Mouse (Mus musculus) ES-Bruce4 (cell line): Measurements from ENCODE around the gene Nlgn3. TPM values are rescaled to one million over a fixed set of nuclear protein-coding genes. Genes with fewer than 3 reads are reported as not detected.

Source experiments
- H3K27ac ChIP-seq: 2 replicates; pipeline ENCODE4 v1.5.1; 2012; ENCODE audit warnings: low read length, inconsistent platforms; ENCODE audit not compliant: insufficient read depth
- H3K27me3 ChIP-seq: 2 replicates; pipeline ENCODE4 v1.6.1; 2012; ENCODE audit warnings: mild to moderate bottlenecking, low read length, inconsistent platforms; ENCODE audit not compliant: control insufficient read depth, poor library complexity, insufficient read depth, severe bottlenecking
- H3K36me3 ChIP-seq: 2 replicates; pipeline ENCODE4 v1.6.1; 2012; ENCODE audit warnings: inconsistent platforms, mild to moderate bottlenecking, low read length, moderate library complexity; ENCODE audit not compliant: control insufficient read depth, poor library complexity, insufficient read depth, severe bottlenecking
- H3K4me1 ChIP-seq: one replicate; pipeline ENCODE4 v1.8.1; 2011; ENCODE audit warnings: low read length; ENCODE audit not compliant: control insufficient read depth, insufficient read depth
- H3K4me3 ChIP-seq: 2 replicates; pipeline ENCODE4 v1.5.1; 2011; ENCODE audit warnings: low read depth, mild to moderate bottlenecking, low read length
- H3K9ac ChIP-seq: 2 replicates; pipeline ENCODE4 v1.6.1; 2012; ENCODE audit warnings: low read depth, mild to moderate bottlenecking, inconsistent platforms; ENCODE audit not compliant: poor library complexity, severe bottlenecking
- H3K9me3 ChIP-seq: replicated peaks from 2 replicates; pipeline ENCODE4 v1.6.1; 2012; ENCODE audit warnings: mild to moderate bottlenecking, low read length, inconsistent platforms; ENCODE audit not compliant: control insufficient read depth, poor library complexity, insufficient read depth, severe bottlenecking
- CTCF ChIP-seq: IDR thresholded peaks from one replicate; pipeline ENCODE4 v1.8.1; 2011; ENCODE audit warnings: low read depth, low read length
- EP300 ChIP-seq: IDR thresholded peaks from 2 replicates; pipeline ENCODE4 v1.6.1; 2011; ENCODE audit warnings: low read depth, low read length; ENCODE audit not compliant: insufficient read depth
- POLR2A ChIP-seq: IDR thresholded peaks from one replicate; pipeline ENCODE4 v1.8.1; 2011; ENCODE audit warnings: low read length; ENCODE audit not compliant: insufficient read depth
- polyA plus RNA-seq: library from polyadenylated mRNA; stranded (reverse); fragments of >200 nt; gene quantifications from 2 replicates; pipeline ENCODE4 v1.2.4, GENCODE M21; 2011; ENCODE audit warnings: low read depth; ENCODE audit not compliant: missing spikeins, insufficient read depth, insufficient read length

The Nlgn3 gene
- polyA plus RNA-seq, 1 experiment = 0.58 TPM

DNA sequence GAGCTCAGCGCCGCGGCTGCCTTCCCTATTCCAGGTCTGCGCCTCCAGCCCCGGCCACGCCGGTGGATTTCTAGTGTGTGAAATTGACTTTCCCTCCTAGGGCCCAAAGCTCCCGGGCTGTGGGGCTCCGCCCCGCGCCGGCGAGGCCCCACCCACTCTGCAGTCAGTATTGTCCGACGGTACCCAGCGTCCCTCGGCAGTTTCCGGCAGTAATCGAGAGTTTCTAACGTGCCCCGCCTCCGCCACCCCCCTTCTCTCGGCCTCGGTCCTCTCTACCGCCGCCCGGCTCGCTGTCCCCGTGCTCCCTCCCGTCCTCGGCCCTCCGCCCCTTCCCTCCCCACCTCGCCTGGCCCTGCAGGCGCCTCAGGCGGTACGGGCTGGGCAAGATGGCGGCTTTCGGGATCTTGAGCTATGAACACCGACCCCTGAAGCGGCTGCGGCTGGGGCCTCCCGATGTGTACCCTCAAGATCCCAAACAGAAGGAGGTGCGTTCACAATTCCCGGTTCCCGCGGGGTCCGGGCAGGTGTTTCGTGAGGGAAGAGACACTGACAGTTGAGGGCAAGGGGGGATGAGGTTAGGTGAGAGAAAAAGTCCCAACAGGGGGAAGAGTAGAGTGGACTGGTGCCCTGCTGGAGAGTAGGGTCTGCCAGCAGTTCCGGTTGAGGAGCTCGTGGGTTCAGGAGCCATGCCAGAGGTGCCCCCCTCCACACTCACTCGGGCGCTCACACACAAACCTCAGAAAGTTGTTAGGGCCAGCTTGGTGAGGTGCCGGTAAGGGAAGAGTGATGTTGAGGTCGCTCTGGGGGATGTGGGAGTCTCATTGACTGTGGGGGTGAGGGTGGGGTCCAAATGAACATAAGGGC is 24.9 kb upstream of the Nlgn3 start, which contains the start of gene Med12:
Gene Med12 (plus strand): TSS at position 156 of the 864 bp plus-strand sequence.
- TF ChIP-seq CTCF = no peak
- TF ChIP-seq EP300 = no peak
- no peak for TF ChIP-seq POLR2A
- H3K9me3 ChIP-seq = no peaks in the 10 kb centered on the region
- peak within 1 kb of the TSS; percentile 69 for H3K4me3 ChIP-seq
- H3K36me3 ChIP-seq = peaks cover 10% of the 10 kb centered on the region
- H3K27me3 ChIP-seq = no peaks in the 10 kb centered on the region
- peak within 1 kb of the TSS; percentile 76 for H3K9ac ChIP-seq
- peak within 1 kb of the TSS; percentile 76 for H3K27ac ChIP-seq
- H3K4me1 ChIP-seq = no peaks in the 10 kb centered on the region

DNA sequence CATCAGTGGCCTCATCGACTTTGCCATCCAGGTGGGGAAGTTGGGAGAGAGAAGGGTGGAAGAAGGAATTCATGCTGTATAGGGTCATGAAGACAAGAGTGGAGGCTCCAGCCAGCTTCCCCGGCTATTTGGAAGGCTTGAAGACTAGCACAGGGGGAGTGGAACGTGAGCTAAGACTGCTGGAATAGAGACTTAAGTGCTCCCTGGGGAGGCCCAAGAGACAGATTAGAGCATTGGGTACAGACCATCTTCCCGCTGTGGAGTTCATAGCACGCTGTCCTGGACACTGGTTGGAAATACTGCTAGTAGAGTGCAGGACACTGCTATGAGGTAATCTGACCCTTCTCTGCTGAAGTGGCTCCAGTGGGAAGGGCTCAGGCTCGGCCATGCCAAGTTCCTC is 16.2 kb upstream of the Nlgn3 start:
- Histone ChIP-seq H3K9me3 (no peaks in the 10 kb centered on the region), H3K36me3 (peaks cover 14% of the 10 kb centered on the region), H3K27me3 (no peaks in the 10 kb centered on the region), H3K27ac (no peak overlapping the region), H3K4me1 (no peaks in the 10 kb centered on the region), H3K9ac (no peak overlapping the region), H3K4me3 (no peak overlapping the region)
- TF ChIP-seq EP300 = no peak
- no peak for TF ChIP-seq POLR2A
- TF ChIP-seq CTCF = no peak

DNA sequence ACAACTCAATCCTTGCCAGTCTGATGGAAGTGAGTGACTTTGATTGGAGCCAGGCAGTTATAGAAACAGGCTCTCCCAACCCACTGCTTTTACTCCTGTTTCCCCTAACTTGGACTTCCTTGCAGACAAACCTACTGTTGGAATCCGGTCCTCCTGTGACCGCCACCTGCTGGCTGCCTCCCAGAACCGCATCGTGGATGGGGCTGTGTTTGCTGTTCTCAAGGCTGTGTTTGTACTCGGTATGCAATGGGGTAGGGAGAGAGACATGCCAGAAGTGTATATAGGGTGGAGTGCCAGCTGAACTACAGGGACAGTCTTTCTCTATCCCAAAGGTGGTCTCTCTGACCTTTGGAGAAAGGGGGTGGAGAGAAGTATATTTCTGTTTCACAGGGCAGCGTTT is 13.4 kb upstream of the Nlgn3 start:
- H3K27me3 ChIP-seq = no peaks in the 10 kb centered on the region
- H3K27ac ChIP-seq = no peak overlapping the region
- no peaks in the 10 kb centered on the region for H3K4me1 ChIP-seq
- no peaks in the 10 kb centered on the region for H3K9me3 ChIP-seq
- no peak overlapping the region for H3K9ac ChIP-seq
- peak; percentile 74 for TF ChIP-seq CTCF
- TF ChIP-seq EP300 = no peak
- no peak for TF ChIP-seq POLR2A
- peaks cover 14% of the 10 kb centered on the region for H3K36me3 ChIP-seq
- no peak overlapping the region for H3K4me3 ChIP-seq

DNA sequence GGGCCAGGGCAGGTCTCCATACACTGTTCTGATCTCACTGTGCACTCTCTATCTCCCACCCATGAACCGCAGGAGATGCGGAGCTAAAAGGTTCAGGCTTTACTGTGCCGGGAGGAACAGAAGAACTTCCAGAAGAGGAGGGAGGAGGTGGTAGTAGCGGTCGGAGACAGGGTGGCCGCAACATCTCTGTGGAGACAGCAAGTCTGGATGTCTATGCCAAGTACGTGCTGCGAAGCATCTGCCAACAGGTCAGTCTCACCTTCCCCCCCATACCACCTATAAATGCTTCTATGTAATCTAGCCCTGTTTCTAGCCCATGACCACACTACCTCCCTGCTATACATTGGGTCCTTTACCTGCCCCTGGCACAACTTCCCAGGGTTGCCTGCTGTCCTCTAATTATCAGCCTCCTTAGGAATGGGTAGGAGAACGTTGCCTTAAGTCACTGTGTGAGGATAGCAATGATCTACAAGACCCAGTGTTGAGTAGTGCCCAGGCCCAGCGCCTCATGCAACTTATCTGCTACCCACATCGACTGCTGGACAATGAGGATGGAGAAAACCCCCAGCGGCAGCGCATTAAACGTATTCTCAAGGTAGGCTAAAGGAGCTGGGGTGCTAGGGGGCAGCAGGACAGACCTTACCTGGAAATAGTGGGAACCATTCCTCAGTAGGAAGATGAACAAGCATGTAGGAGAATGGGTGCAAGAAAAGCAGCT is 12.9 kb upstream of the Nlgn3 start:
- Histone ChIP-seq H3K9ac (no peak overlapping the region), H3K36me3 (peaks cover 14% of the 10 kb centered on the region), H3K27me3 (no peaks in the 10 kb centered on the region), H3K9me3 (no peaks in the 10 kb centered on the region), H3K4me3 (no peak overlapping the region), H3K27ac (no peak overlapping the region), H3K4me1 (no peaks in the 10 kb centered on the region)
- TF ChIP-seq CTCF = no peak
- no peak for TF ChIP-seq POLR2A
- no peak for TF ChIP-seq EP300

DNA sequence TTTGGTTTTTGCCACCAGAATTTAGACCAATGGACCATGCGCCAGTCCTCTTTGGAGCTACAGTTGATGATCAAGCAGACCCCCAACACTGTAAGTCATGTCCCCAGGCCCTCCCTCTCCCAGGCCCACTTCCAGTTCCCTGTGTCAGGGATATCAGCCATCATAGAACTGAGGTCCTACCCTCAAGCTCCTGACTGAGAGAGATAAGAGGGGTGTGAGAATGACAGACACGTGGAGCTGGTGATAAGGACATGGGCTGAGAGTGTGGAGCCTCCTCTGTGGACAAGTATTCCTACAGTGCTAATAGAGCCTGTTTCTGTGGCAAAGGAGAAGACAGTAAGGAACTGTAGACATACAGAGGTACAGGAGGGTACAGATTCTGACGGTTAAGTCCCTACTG is 11.4 kb upstream of the Nlgn3 start:
- Histone ChIP-seq H3K36me3 (peaks cover 14% of the 10 kb centered on the region), H3K27ac (no peak overlapping the region), H3K9me3 (no peaks in the 10 kb centered on the region), H3K27me3 (no peaks in the 10 kb centered on the region), H3K4me3 (no peak overlapping the region), H3K9ac (no peak overlapping the region), H3K4me1 (no peaks in the 10 kb centered on the region)
- TF ChIP-seq EP300 (no peak), POLR2A (no peak), CTCF (no peak)

DNA sequence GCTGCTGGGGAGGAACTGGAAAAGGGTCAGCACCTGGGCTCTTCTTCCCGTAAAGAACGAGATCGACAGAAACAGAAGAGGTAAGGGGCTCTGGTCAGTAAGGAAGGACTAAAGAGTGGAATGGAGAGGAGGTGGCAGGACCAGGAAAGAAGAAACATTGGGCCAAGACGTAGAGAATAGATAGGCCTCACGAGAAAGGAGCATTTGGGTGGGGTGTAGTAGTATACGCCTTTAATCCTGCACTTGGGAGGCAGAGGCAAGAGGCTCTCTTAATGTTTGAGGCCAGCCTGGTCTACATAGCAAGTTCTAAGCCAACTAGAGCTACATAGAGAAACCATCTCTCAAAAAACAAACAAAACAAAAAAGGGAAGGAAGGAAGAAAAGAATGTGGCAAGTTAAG is 10.5 kb upstream of the Nlgn3 start:
- no peak overlapping the region for H3K9ac ChIP-seq
- no peak overlapping the region for H3K4me3 ChIP-seq
- no peaks in the 10 kb centered on the region for H3K4me1 ChIP-seq
- H3K9me3 ChIP-seq = no peaks in the 10 kb centered on the region
- TF ChIP-seq CTCF (no peak), EP300 (no peak), POLR2A (no peak)
- H3K36me3 ChIP-seq = peaks cover 17% of the 10 kb centered on the region
- no peaks in the 10 kb centered on the region for H3K27me3 ChIP-seq
- H3K27ac ChIP-seq = no peak overlapping the region
